Mouse (Mus musculus) CH12.LX (cell line): ENCODE data around the gene Fads3.

ENCODE experiments used
- CTCF ChIP-seq, 2 experiments: IDR thresholded peaks in 1 of 2; conservative IDR thresholded peaks in 1 of 2; 2 replicates each; pipeline ENCODE4 v1.5.1; 2011 to 2012; ENCODE audit warnings: low read depth in 2 of 2, low read length in 2 of 2, improper control_type of control experiment in 1 of 2, inconsistent platforms in 1 of 2, mild to moderate bottlenecking in 1 of 2, moderate library complexity in 1 of 2
- E2F4 ChIP-seq: IDR thresholded peaks from 2 replicates; pipeline ENCODE4 v1.6.1; 2011; ENCODE audit warnings: low read depth, low read length, improper control_type of control experiment; ENCODE audit not compliant: insufficient replicate concordance
- EP300 ChIP-seq: IDR thresholded peaks from 2 replicates; pipeline ENCODE4 v1.6.1; 2011; ENCODE audit warnings: low read length, improper control_type of control experiment
- ETS1 ChIP-seq: conservative IDR thresholded peaks from 2 replicates; pipeline ENCODE4 v1.6.1; 2012; ENCODE audit warnings: low read depth, mild to moderate bottlenecking, inconsistent platforms, low read length, improper control_type of control experiment, moderate library complexity
- JUN ChIP-seq: IDR thresholded peaks from 2 replicates; pipeline ENCODE4 v1.6.1; 2011; ENCODE audit warnings: low read depth, mild to moderate bottlenecking, low read length, improper control_type of control experiment, moderate library complexity; ENCODE audit not compliant: insufficient read depth
- KAT2A ChIP-seq: IDR thresholded peaks from 2 replicates; pipeline ENCODE4 v1.6.1; 2012; ENCODE audit warnings: low read length, improper control_type of control experiment, inconsistent platforms; ENCODE audit not compliant: insufficient replicate concordance
- POLR2A ChIP-seq: IDR thresholded peaks from 2 replicates; pipeline ENCODE4 v1.6.1; 2011; ENCODE audit warnings: low read depth, mild to moderate bottlenecking, improper control_type of control experiment, low read length
- SIN3A ChIP-seq: IDR thresholded peaks from 2 replicates; pipeline ENCODE4 v1.6.1; 2012; ENCODE audit warnings: low read length, improper control_type of control experiment, inconsistent platforms
- UBTF ChIP-seq: IDR thresholded peaks from 2 replicates; pipeline ENCODE4 v1.6.1; 2012; ENCODE audit warnings: low read depth, mild to moderate bottlenecking, inconsistent platforms, low read length, improper control_type of control experiment, moderate library complexity
- ZMIZ1 ChIP-seq: IDR thresholded peaks from 2 replicates; pipeline ENCODE4 v1.6.1; 2012; ENCODE audit warnings: low read depth, mild to moderate bottlenecking, inconsistent platforms, low read length, improper control_type of control experiment
- ZNF384 ChIP-seq: IDR thresholded peaks from 2 replicates; pipeline ENCODE4 v1.6.1; 2012; ENCODE audit warnings: low read depth, low read length, improper control_type of control experiment, inconsistent platforms

DNA sequence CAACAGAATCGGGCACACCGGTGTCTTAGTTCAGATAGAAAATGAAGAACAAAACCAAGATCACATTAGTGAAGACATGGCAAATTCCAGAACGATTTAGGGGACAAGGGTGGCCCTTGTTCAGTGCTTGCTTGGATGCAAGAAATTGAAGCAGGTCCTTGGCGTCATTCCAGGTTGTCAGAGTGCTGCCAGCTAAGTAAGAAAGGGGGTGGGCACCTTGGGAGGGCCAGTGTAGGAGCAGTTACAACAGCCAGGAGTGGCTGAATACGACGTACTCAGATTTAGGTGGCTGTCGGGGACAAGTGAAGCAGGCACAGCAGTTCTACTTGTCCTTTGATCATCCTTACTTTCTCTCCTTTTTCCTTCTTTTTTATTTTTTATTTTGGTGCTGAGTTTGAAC lies 26.3 kb downstream of the Fads3 start:
- no peak for TF ChIP-seq E2F4
- no peak for TF ChIP-seq KAT2A
- TF ChIP-seq JUN, result no peak
- TF ChIP-seq UBTF, result no peak
- TF ChIP-seq SIN3A, result no peak
- TF ChIP-seq EP300, result no peak
- TF ChIP-seq ZNF384, result no peak
- TF ChIP-seq ETS1, result no peak
- no peak for TF ChIP-seq ZMIZ1
- no peak for TF ChIP-seq POLR2A
- TF ChIP-seq CTCF (conservative IDR thresholded peaks at IDR 0.05 in 1 of 2, IDR thresholded peaks at IDR 0.05 in 1 of 2; ENCODE audit: low read depth in 2 of 2, low read length in 2 of 2), result no peak
